Mouse (Mus musculus): ENCODE results near the gene Mfsd4a.

GRCm38 (mm10) chr1:132010632-132011501, 57.0 kb downstream of the Mfsd4a start:
- TF ChIP-seq CTCF (IDR thresholded peaks at IDR 0.05; ENCODE audit: borderline replicate concordance, insufficient read depth, low read depth, low read length) (no peak), POLR2A (IDR thresholded peaks at IDR 0.05; ENCODE audit: borderline replicate concordance, insufficient read depth, low read length) (no peak)
